Mouse (Mus musculus) left cerebral cortex, postnatal 14 days (tissue): ENCODE results near the gene Uchl1. TPM values are rescaled to one million over a fixed set of nuclear protein-coding genes. Genes with fewer than 3 reads are reported as not detected.
A peak's percentile ranks its signal among the peaks of the same experiment; 100 is the strongest.

ENCODE experiments used
- DNase-seq, 2 experiments: peaks; one replicate each; pipeline ENCODE4 v3.0.0; 2021 to 2022; ENCODE audit warnings: low spot score in 2 of 2, mixed read lengths in 1 of 2
- intact Hi-C: fragments of 180-260 bp; cut with DNase I; formaldehyde crosslinking; loops from one replicate; pipeline ENCODE4 v1.15.1; 2025
- total RNA-seq, 2 experiments: library from RNA; stranded (reverse); gene quantifications; 2 replicates each; pipeline ENCODE4 v1.2.3; 2021

Uchl1 gene
- total RNA-seq, 2 experiments from 2014 or later: 1,030 to 1,070 TPM

GRCm38 (mm10) chr5:66699911-66700310 is 24.0 kb downstream of the Uchl1 start:
- no peak for DNase-seq
- intact Hi-C loops: loop anchor here (2.0 to 5.0 kb wide), 3 partner anchors 317 to 827 kb away; no protein-coding TSS in a partner anchor

DNA sequence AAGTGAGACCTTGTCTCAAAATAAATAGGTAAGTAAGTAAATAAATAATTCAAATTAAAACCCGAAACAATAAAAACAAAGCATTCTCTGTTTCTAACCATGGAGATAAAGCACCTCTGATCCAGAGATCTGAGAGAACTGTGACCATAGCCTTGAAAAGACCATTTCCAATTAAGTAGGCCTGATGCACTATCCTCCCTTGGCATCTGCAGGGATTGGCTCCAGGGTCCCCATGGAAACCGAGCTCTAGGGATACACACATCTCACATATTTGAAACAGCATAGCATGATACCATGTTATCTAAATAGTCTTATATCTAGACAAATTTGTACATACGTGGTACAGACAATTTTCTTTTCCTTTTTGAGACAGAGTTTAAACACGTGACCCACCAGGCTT is 26.1 kb downstream of the Uchl1 start:
- DNase-seq: no peak
- intact Hi-C loops: no loop called here

GRCm38 (mm10) chr5:66703317-66704004 is 27.6 kb downstream of the Uchl1 start:
- intact Hi-C loops: no loop called here
- DNase-seq: no peak

DNA sequence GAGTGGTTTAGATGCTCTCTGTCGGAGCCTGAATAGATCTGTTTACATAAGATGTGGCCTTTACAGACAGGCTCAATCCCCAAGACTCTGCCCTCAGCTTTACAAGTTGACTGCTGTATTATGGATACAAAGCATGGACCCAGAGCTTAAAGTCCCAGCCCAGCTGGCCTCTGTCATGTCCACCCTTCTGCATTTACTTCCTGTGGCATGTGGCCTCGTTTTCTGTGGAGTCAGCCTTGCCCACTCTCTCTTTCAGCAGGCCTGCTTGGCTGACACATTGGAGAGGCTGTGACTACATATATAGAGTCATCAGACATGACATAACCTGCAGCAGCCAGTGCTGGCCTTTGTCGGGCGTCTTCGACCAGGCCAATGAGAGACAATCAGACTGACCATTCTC is 32.0 kb downstream of the Uchl1 start:
- intact Hi-C loops: no loop called here
- no peak for DNase-seq

GRCm38 (mm10) chr5:66710445-66711019 is 34.6 kb downstream of the Uchl1 start:
- intact Hi-C loops: loop anchor here (5.0 kb wide), 1 partner anchor 287 kb away; no protein-coding TSS in a partner anchor
- DNase-seq: no peak

DNA sequence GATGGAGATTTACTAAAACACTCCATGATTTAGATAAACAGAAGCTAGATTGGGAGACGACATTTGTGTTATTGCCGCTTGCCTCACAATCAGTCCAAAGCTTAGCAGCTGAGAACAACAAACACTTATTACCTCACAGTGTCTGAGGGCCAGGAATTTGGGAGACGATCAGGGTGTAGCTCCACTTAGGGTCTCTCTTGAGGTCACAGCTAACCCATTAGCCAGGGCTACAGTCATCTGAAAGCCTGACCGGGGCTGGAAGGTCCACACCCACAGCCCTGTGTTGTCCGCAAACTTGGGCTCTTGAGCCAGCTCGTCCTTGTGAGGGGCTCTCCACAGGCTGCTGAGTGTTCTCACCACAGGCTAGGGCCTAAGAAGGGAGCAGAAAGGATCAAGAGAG is 36.9 kb downstream of the Uchl1 start:
- DNase-seq: no peak
- intact Hi-C loops: loop anchor here (5.0 kb wide), 1 partner anchor 284 kb away; no protein-coding TSS in a partner anchor

DNA sequence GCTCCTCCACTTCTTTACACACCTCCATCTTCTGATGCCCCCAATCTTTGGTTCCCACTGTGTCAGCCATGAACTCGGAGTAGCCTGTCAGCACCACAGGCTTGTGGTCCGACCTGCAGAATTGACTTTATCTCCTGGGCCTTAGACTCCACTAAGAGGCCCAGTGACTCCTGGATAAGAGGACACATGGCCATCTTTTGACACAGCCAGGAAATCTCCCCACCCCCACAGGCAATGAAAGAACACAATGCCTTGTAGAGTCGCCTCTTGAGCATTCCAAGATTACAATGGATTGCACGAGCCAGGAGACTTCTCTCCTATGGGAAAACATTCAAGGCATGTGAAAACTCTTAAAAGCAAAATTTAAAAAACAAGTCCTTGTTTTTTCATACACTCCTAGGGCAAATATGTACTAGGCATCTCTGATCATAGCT is 39.6 kb downstream of the Uchl1 start:
- intact Hi-C loops: no loop called here
- DNase-seq: no peak

- DNase-seq: no peak
- intact Hi-C loops: no loop called here
Measured at GRCm38 (mm10) chr5:66717931-66718330, 42.0 kb downstream of the Uchl1 start.

- intact Hi-C loops: no loop called here
- DNase-seq: no peak
Measured at GRCm38 (mm10) chr5:66718413-66718812, 42.5 kb downstream of the Uchl1 start.

DNA sequence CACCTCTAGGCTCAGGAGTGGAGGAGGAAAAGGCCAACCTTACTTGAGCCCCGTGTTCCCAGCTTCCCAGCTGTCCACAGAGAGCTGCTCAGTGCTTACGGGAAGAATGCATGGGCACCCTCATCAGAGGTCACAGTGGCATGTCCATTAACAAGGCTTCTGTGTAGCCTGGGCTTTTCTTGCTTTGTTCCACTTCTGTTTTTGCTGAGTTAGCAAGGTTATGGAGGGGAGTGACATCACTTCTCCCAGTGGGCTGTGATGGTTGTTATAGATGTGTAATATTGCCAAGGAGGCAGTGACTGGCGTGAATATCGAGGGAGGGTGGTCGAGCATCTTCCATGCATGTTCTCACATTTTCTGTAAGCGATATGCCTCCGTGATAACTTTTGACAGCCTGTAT is 43.0 kb downstream of the Uchl1 start:
- intact Hi-C loops: no loop called here
- no peak for DNase-seq

DNA sequence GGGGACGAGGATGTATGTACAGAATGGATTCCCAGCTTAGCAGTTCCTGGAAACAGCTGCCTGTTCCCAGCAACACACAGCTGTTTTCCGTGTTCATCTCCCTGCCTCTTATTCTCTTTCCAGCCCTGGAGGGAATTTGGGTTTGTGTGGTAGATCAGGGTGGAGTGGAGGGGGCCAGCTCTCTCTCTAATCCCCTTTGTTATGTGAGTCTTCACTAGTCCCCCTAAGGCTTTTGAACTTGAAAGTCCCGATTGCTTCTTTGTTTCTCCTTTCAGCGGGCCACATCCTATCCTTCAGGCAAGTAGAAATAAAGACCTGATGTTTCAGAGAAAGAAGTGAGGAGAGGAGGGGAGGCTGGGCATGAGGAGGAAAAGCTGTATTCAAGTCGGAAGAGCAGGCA is 45.0 kb downstream of the Uchl1 start:
- intact Hi-C loops: no loop called here

GRCm38 (mm10) chr5:66722586-66722985 is 46.7 kb downstream of the Uchl1 start:
- intact Hi-C loops: loop anchor here (1.0 kb wide), 1 partner anchor 76 kb away; no protein-coding TSS in a partner anchor
- no peak for DNase-seq

More for the DNA sequence above, 45.0 kb downstream of the Uchl1 start:
- no peak for DNase-seq

GRCm38 (mm10) chr5:66723037-66723436 is 47.1 kb downstream of the Uchl1 start:
- intact Hi-C loops: no loop called here
- DNase-seq: no peak

DNA sequence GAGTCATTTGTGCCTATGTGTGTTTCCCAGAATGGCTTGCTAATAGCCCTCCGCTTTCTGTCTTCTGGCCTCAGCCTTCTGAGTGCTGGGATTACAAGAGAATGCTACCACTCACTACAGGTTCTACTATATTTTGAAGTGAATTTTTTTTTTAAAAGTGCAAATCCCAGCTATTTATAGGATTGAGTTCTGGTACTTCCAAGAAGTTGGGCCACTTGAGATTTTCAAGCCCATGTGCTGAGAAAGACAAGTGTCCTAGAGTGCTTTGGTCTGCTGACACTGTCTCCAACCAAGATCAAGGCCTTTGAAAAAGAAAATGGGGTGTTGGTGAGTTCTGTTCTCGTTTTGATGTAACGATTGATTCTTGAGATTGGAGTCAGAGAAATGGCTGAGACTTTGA is 47.7 kb downstream of the Uchl1 start:
- intact Hi-C loops: no loop called here
- DNase-seq: no peak

DNA sequence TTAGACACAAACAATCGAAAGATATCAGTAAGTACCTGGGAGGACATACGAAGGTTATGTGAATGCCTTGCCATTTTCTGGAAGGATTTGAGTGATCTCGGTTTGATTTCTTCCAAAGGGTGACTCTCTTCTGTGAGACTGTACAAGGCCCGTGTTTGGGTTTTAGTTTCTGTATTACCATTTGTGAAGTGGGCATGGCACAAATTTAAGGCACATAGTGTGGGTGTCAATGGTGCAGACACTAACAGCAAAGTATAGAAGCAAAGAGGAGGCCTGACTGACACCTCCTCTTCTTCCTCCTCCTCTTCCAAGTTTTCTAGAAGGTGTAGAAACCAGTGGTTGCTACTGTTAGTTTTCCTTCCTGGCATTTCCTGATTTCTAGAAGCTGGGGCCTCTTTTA is 53.4 kb downstream of the Uchl1 start:
- no peak for DNase-seq
- intact Hi-C loops: no loop called here

DNA sequence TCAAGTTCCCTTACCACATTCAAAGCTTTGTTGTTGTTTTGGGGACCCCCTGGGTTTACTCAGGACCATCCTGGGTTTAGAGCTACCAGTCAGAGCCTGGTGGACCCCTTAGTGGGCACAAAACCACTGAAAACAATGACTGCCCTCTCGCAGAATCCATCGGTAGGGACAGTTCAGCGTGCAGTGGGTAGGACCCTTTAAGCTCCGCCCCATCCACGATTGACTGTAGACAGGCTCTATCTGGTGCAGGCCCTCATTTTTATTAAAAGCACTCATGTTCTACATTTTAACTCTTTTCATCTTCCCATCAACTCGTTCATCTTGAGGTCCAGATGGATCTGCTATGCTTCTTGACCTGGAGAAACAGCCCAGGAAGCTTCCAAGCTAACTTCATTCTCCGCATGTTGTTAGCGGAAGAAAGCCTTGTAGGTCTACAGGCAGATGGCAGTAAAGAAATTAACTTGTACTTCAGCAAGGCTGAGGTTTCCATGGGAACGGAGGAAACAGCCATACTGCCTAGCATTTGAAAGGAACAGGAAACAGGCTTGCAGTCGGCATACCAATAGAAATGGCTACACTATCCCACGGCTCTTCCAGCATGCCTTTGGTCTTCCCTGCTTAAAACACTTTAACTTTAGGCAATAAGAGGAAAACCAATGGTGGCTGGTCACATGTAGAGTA is 54.9 kb downstream of the Uchl1 start:
- intact Hi-C loops: no loop called here

GRCm38 (mm10) chr5:66731302-66731697 is 55.4 kb downstream of the Uchl1 start:
- intact Hi-C loops: no loop called here
- DNase-seq: no peak

More for the DNA sequence above, 54.9 kb downstream of the Uchl1 start:
- DNase-seq: peak; percentile 78 to 91

GRCm38 (mm10) chr5:66733556-66733955 is 57.7 kb downstream of the Uchl1 start:
- intact Hi-C loops: no loop called here
- DNase-seq: no peak
